Mouse (Mus musculus) C2C12 (cell line): ENCODE data around the gene Sf3a2. TPM values are rescaled to one million over a fixed set of nuclear protein-coding genes. Genes with fewer than 3 reads are reported as not detected.

Source experiments
- H3K27me3 ChIP-seq: one replicate; pipeline ENCODE4 v1.6.1; 2011; ENCODE audit not compliant: control insufficient read depth, insufficient read depth, insufficient read length
- H3K36me3 ChIP-seq: one replicate; pipeline ENCODE4 v1.6.1; 2011; ENCODE audit not compliant: control insufficient read depth, insufficient read depth
- H3K4me3 ChIP-seq: one replicate; pipeline ENCODE4 v1.5.1; 2011; ENCODE audit warnings: mild to moderate bottlenecking, control low read depth; ENCODE audit not compliant: poor library complexity, insufficient read depth, severe bottlenecking
- H3K79me2 ChIP-seq: one replicate; pipeline ENCODE4 v1.6.1; 2011; ENCODE audit not compliant: control insufficient read depth, insufficient read depth
- H3K79me3 ChIP-seq: one replicate; pipeline ENCODE4 v1.6.1; 2011; ENCODE audit warnings: low read depth, control low read depth
- H3ac ChIP-seq: one replicate; pipeline ENCODE3; 2011; ENCODE audit warnings: low read depth; ENCODE audit not compliant: control insufficient read depth, insufficient read length
- CEBPB ChIP-seq: IDR thresholded peaks from one replicate; pipeline ENCODE4 v1.6.1; 2011; ENCODE audit warnings: low read depth, mild to moderate bottlenecking, control low read depth, moderate library complexity
- CTCF ChIP-seq: IDR thresholded peaks from one replicate; pipeline ENCODE4 v1.5.1; 2011; ENCODE audit not compliant: control insufficient read depth, insufficient read depth, insufficient read length
- FOSL1 ChIP-seq: IDR thresholded peaks from one replicate; pipeline ENCODE4 v1.8.0; 2011; ENCODE audit warnings: mild to moderate bottlenecking, low read length; ENCODE audit not compliant: poor library complexity, insufficient read depth, severe bottlenecking
- MAX ChIP-seq: IDR thresholded peaks from one replicate; pipeline ENCODE4 v1.6.1; 2011; ENCODE audit warnings: mild to moderate bottlenecking, control low read depth
- MYOD1 ChIP-seq: IDR thresholded peaks from one replicate; pipeline ENCODE4 v1.6.1; 2011; ENCODE audit warnings: low read depth; ENCODE audit not compliant: control insufficient read depth, insufficient read length
- MYOG ChIP-seq: IDR thresholded peaks from one replicate; pipeline ENCODE4 v1.6.1; 2011; ENCODE audit not compliant: control insufficient read depth, insufficient read length; ENCODE audit errors: extremely low read depth
- USF1 ChIP-seq: IDR thresholded peaks from one replicate; pipeline ENCODE4 v1.6.1; 2011; ENCODE audit warnings: low read depth, mild to moderate bottlenecking, control low read depth, moderate library complexity
- polyA plus RNA-seq: library from polyadenylated mRNA; unstranded; fragments of >200 nt; fragmentation: generic; extraction: Trizol; gene quantifications from one replicate; pipeline ENCODE4 v1.2.1, GENCODE M21; 2012; ENCODE audit warnings: missing spikeins

The Sf3a2 gene
- polyA plus RNA-seq, 1 experiment, result 106 TPM

DNA sequence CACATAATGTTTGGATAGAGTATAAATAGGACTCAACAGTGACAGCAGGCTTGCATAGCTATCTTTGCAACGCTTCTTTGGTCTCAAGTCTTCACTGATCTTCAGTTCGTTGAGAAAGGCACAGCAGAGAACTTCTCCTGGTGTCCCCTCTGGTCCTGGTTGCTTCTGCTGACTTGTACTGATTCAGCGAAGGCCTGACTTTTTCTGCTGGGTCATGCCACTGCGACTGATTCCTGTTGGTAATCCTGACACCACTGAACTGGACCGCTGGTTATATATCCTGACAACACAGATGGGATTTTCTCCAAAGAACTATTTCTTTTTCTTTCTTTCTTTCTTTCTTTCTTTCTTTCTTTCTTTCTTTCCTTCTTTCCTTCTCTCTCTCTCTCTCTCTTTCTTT is 24.5 kb downstream of the Sf3a2 start:
- TF ChIP-seq MYOD1, result no peak
- no peak for TF ChIP-seq FOSL1
- no peak for TF ChIP-seq CEBPB
- TF ChIP-seq CTCF, result no peak
- TF ChIP-seq MAX, result no peak
- TF ChIP-seq USF1, result no peak
- no peak for TF ChIP-seq MYOG
- no peaks in the 10 kb centered on the region for H3K27me3 ChIP-seq
- no peak overlapping the region for H3K4me3 ChIP-seq
- H3ac ChIP-seq, result no peak overlapping the region
- no peaks in the 10 kb centered on the region for H3K36me3 ChIP-seq
- H3K79me3 ChIP-seq, result peaks cover 6% of the 10 kb centered on the region
- peaks cover 11% of the 10 kb centered on the region for H3K79me2 ChIP-seq

DNA sequence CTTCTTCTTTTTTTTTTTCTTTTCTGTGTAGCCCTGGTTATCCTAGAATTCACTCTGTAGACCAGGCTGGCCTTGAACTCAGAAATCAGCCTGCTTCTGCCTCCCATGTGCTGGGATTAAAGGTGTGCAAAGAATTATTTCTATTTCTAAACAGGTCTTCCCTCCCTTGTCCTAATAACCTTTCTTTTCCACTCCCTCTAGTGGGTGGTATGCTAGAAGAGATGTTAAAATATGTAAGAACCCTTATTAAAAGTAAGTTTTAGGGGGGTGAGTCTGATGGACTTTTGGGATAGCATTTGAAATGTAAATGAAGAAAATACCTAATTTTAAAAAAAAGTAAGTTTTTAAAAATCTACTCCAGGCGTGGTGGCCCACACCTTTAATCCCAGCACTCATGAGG is 25.3 kb downstream of the Sf3a2 start:
- TF ChIP-seq MYOG (no peak), MYOD1 (no peak), CTCF (no peak), MAX (no peak), CEBPB (no peak), FOSL1 (no peak), USF1 (no peak)
- H3K79me2 ChIP-seq, result peaks cover 18% of the 10 kb centered on the region
- peaks cover 14% of the 10 kb centered on the region for H3K79me3 ChIP-seq
- no peaks in the 10 kb centered on the region for H3K27me3 ChIP-seq
- peaks cover 1% of the 10 kb centered on the region for H3K36me3 ChIP-seq
- H3ac ChIP-seq, result no peak overlapping the region
- no peak overlapping the region for H3K4me3 ChIP-seq

DNA sequence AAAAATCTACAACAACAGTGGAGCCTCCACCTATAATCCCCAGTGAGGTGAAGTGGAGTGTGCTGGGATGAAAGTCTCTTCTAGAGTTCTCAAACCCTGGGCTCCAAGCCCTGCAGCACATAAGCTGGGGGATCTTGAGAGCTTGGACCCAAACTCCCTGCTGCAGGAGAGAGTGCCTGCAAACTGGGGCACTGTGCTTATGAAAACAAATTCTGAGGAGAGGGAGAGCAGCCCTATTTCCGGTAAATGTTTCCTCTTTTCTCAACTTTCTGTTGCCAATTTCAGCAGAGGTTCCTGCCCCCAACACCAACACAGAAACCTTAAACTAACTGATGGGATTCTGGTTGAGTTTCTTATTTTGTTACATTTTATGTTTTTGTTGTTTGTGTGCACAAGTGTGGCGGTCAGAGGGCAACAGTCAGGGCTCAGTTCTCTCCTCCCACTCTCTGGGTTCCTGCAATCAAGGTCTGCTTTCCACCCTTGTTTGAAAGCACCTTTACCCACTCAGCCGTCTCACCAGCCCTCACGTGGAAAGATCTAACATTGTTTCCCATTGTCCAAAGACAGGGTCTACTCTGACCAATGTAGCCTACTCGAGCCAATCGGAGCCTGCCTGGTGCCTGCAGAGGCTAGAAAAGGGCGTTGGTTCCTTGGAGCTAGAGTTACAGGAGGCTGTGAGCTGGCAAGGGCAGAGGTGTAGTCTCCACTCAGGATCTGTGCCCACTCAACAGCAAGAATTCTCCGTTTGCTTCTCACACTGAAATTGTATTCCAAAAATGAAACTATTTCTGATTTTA is 26.0 kb downstream of the Sf3a2 start:
- H3K79me2 ChIP-seq, result peaks cover 26% of the 10 kb centered on the region
- H3K4me3 ChIP-seq, result no peak overlapping the region
- no peak for TF ChIP-seq FOSL1
- no peak for TF ChIP-seq USF1
- no peak for TF ChIP-seq CEBPB
- no peak for TF ChIP-seq MAX
- TF ChIP-seq MYOD1, result no peak
- TF ChIP-seq MYOG, result no peak
- no peak for TF ChIP-seq CTCF
- peaks cover 7% of the 10 kb centered on the region for H3K36me3 ChIP-seq
- no peak overlapping the region for H3ac ChIP-seq
- H3K79me3 ChIP-seq, result peaks cover 19% of the 10 kb centered on the region
- no peaks in the 10 kb centered on the region for H3K27me3 ChIP-seq

DNA sequence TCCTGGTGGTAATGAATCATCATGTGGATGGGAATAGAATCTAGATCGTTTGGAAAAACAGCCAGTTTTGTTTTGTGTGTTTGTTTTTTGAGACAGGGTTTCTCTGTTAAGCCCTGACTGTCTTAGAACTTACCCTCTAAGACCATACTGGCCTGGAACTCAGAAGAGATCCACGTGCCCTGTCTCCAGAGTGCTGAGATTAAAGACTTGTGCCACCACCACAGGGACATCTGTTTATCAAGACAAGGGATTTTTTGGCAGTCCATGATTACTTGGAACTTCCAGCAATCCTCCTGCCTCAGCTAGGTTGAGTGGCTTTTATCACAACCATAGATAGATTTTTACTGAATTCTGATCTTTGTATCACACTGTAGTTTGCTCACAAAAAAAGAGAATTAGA is 26.8 kb downstream of the Sf3a2 start:
- Histone ChIP-seq H3K79me3 (peaks cover 24% of the 10 kb centered on the region), H3ac (no peak overlapping the region), H3K27me3 (no peaks in the 10 kb centered on the region), H3K79me2 (peaks cover 34% of the 10 kb centered on the region), H3K36me3 (peaks cover 14% of the 10 kb centered on the region), H3K4me3 (no peak overlapping the region)
- TF ChIP-seq CEBPB (no peak), CTCF (no peak), MAX (no peak), FOSL1 (no peak), USF1 (no peak)

DNA sequence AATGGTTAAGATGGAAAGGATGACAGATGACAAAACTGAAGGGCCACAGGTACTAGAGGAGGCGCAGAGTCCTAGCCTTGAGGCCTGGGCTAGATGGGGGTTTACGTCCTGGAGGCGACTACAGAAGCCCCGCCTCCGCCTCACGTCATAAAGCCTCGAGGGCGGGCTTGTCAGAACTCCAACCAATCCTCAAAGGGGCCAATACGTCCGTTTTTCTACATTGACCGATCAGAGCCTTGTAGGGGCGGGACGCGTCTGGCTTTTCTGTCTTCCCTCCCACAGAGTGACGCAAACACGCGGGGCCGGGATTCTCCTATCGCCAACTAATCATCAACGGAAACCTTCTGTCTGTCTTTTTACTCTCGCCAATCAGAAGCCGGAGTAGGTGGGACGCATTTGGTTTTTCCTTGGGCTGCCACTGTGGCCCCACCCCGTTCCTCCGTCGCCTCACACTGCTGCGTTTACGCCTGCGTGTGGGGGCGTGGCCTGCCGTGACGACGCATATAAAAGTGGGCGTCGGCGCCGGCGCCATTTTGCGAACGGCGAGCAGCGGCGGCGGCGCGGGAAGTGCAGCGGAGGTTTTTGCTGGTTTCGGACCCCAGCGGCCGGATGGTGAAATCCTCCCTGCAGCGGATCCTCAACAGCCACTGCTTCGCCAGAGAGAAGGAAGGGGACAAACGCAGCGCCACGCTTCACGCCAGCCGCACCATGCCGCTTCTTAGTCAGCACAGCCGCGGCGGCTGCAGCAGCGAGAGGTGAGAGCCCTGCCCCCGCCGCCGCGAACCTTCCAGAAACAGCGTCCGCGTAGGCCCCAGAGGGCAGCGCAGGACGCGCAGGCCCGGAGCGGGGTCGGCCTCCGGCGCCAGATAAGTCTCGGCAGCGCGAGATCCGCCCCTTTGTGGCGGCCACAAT is 28.4 kb downstream of the Sf3a2 start, which contains the start of gene Oaz1:
TSS of gene Oaz1 (plus strand) at position 506 of the 912 bp plus-strand sequence.
- Histone ChIP-seq H3K4me3 (peak within 1 kb of the TSS; percentile 92), H3ac (peak within 1 kb of the TSS; percentile 99), H3K36me3 (peaks cover 26% of the 10 kb centered on the region), H3K79me2 (peaks cover 40% of the 10 kb centered on the region), H3K27me3 (no peaks in the 10 kb centered on the region), H3K79me3 (peaks cover 24% of the 10 kb centered on the region)
- TF ChIP-seq CTCF (no peak), MAX (peak; percentile 39), MYOG (no peak), CEBPB (no peak), MYOD1 (no peak), FOSL1 (no peak)
